Mouse (Mus musculus): ENCODE data around the gene Olfr141. TPM values are rescaled to one million over a fixed set of nuclear protein-coding genes. Genes with fewer than 3 reads are reported as not detected.

Gene Olfr141
- not detected in 2 replicates for polyA plus RNA-seq (2014; fragmentation: Nextera tagmentation; extraction: Ambion mirVana)

DNA sequence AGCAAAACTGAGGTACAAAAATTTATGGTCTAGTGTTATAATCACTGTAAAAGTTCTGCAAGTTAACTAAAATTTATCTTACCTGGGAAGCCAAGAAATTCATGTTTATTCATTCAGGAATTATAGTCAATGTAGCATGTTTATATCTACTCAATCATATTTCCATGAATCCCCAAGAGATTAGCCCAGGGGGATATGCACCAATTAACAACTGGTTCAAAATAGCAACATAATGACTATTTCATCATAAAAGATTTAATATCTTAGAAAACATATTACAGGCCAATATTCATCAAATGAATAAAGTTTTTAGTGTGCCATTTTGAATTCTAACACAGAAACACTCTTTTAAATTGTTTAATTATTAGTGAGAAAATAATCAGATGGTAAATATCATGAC lies at the start of gene Olfr141:
Gene Olfr141 (minus strand): TSS at position 101 of the 400 bp plus-strand sequence.
- ATAC-seq (replicated peaks; ENCODE audit: low FRiP score): no peak
- Histone ChIP-seq H3K27me3 (ENCODE audit: control insufficient read depth, insufficient read depth, low read length) (no peaks in the 10 kb centered on the region), H3K27ac (ENCODE audit: low read depth, low read length) (no peak within 1 kb of the TSS)

DNA sequence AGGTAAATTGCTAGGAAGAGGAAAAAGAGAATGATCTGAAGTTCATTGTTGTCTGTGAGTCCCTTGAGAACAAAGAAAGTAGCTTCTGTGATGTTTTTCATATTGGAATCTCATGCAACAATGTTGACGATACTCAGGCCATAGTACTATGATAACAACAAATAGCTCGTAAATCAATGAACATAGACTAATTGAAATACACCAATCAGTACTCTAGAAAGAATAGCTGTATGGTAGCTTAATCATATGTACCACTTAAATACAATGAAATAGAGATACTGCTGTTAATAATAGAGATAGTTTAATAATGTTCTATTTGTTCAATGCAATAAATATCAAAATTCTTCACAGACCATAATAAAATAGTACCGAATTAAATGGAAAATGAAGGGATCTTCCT lies 41.8 kb upstream of the Olfr141 start, which contains the start of gene Olfr1095:
Gene Olfr1095 (minus strand): TSS at position 101 of the 400 bp plus-strand sequence.
- Histone ChIP-seq H3K36me3 (ENCODE audit: control insufficient read depth, insufficient read depth, low read length) (no peaks in the 10 kb centered on the region), H3K27me3 (ENCODE audit: control insufficient read depth, insufficient read depth, low read length) (no peaks in the 10 kb centered on the region), H3K4me3 (ENCODE audit: low read depth, low read length) (no peak within 1 kb of the TSS), H3K9me3 (ENCODE audit: control insufficient read depth, low read length) (no peaks in the 10 kb centered on the region), H3K9ac (ENCODE audit: low read length) (no peak within 1 kb of the TSS), H3K27ac (ENCODE audit: low read depth, low read length) (no peak within 1 kb of the TSS), H3K4me1 (replicated peaks; ENCODE audit: control insufficient read depth, insufficient read depth, low read length) (no peaks in the 10 kb centered on the region), H3K4me2 (ENCODE audit: low read depth, low read length, severe bottlenecking) (no peak within 1 kb of the TSS)
- WGBS: 91% methylated on average over 3 of the region's 3 CpGs
- ATAC-seq (replicated peaks; ENCODE audit: low FRiP score): no peak
- no peak for DNase-seq (ENCODE audit: low spot score)

More for the DNA sequence above, at the start of gene Olfr141:
- Histone ChIP-seq H3K4me3 (ENCODE audit: low read depth, low read length) (no peak within 1 kb of the TSS), H3K36me3 (ENCODE audit: control insufficient read depth, insufficient read depth, low read length) (no peaks in the 10 kb centered on the region), H3K4me1 (replicated peaks; ENCODE audit: control insufficient read depth, insufficient read depth, low read length) (no peaks in the 10 kb centered on the region), H3K9ac (ENCODE audit: low read length) (no peak within 1 kb of the TSS), H3K4me2 (ENCODE audit: low read depth, low read length, severe bottlenecking) (no peak within 1 kb of the TSS), H3K9me3 (ENCODE audit: control insufficient read depth, low read length) (no peaks in the 10 kb centered on the region)
- no peak for DNase-seq (ENCODE audit: low spot score)

- no peaks in the 10 kb centered on the region for H3K36me3 ChIP-seq (ENCODE audit: control insufficient read depth, insufficient read depth, low read length)
- H3K4me2 ChIP-seq (ENCODE audit: low read depth, low read length, severe bottlenecking): no peak within 1 kb of the TSS
- no peak within 1 kb of the TSS for H3K4me3 ChIP-seq (ENCODE audit: low read depth, low read length)
- H3K9me3 ChIP-seq (ENCODE audit: control insufficient read depth, low read length): no peaks in the 10 kb centered on the region
- no peaks in the 10 kb centered on the region for H3K4me1 ChIP-seq (replicated peaks; ENCODE audit: control insufficient read depth, insufficient read depth, low read length)
- no peak for DNase-seq (ENCODE audit: low spot score)
- no peaks in the 10 kb centered on the region for H3K27me3 ChIP-seq (ENCODE audit: control insufficient read depth, insufficient read depth, low read length)
- no peak within 1 kb of the TSS for H3K27ac ChIP-seq (ENCODE audit: low read depth, low read length)
- ATAC-seq (replicated peaks; ENCODE audit: low FRiP score): no peak
- H3K9ac ChIP-seq (ENCODE audit: low read length): no peak within 1 kb of the TSS
Measured at GRCm38 (mm10) chr2:86824363-86824762, 14.5 kb upstream of the Olfr141 start, which contains the start of gene Olfr1094. Gene Olfr1094 (plus strand): TSS chr2:86824663.

DNA sequence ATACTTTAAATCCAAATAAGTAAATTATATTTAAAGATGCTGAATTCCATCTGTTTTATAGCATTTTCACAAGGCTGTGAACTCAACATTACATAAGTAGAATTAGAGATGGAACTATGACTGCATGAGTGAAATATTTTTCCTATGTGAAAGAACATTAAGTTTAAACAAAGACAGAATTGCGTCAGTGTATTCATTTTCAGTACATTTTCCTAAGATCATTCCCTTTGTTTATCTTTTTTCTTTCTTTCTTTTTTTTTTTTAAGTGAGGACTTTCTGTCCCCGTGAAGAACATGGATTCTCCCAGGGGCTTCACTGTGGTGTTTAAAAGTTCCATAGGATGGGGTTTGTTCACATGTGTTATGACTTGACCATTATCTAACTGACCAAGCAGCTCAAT lies 27.6 kb downstream of the Olfr141 start, which contains the start of gene Olfr1093:
Gene Olfr1093 (plus strand): TSS at position 301 of the 400 bp plus-strand sequence.
- 78% methylated on average over 2 of the region's 2 CpGs for WGBS
- H3K4me1 ChIP-seq (replicated peaks; ENCODE audit: control insufficient read depth, insufficient read depth, low read length): no peaks in the 10 kb centered on the region
- H3K27me3 ChIP-seq (ENCODE audit: control insufficient read depth, insufficient read depth, low read length): no peaks in the 10 kb centered on the region
- no peak within 1 kb of the TSS for H3K27ac ChIP-seq (ENCODE audit: low read depth, low read length)
- H3K4me3 ChIP-seq (ENCODE audit: low read depth, low read length): no peak within 1 kb of the TSS
- H3K9ac ChIP-seq (ENCODE audit: low read length): no peak within 1 kb of the TSS
- ATAC-seq (replicated peaks; ENCODE audit: low FRiP score) (no peak), DNase-seq (ENCODE audit: low spot score) (no peak)
- no peaks in the 10 kb centered on the region for H3K36me3 ChIP-seq (ENCODE audit: control insufficient read depth, insufficient read depth, low read length)
- H3K4me2 ChIP-seq (ENCODE audit: low read depth, low read length, severe bottlenecking): no peak within 1 kb of the TSS
- no peaks in the 10 kb centered on the region for H3K9me3 ChIP-seq (ENCODE audit: control insufficient read depth, low read length)

- ATAC-seq (replicated peaks; ENCODE audit: low FRiP score): no peak
- Histone ChIP-seq H3K4me2 (ENCODE audit: low read depth, low read length, severe bottlenecking) (no peak overlapping the region), H3K27ac (ENCODE audit: low read depth, low read length) (no peak overlapping the region), H3K9ac (ENCODE audit: low read length) (no peak overlapping the region), H3K36me3 (ENCODE audit: control insufficient read depth, insufficient read depth, low read length) (no peaks in the 10 kb centered on the region), H3K9me3 (ENCODE audit: control insufficient read depth, low read length) (no peaks in the 10 kb centered on the region), H3K4me3 (ENCODE audit: low read depth, low read length) (no peak overlapping the region), H3K27me3 (ENCODE audit: control insufficient read depth, insufficient read depth, low read length) (no peaks in the 10 kb centered on the region), H3K4me1 (replicated peaks; ENCODE audit: control insufficient read depth, insufficient read depth, low read length) (no peaks in the 10 kb centered on the region)
- DNase-seq (ENCODE audit: low spot score): no peak
- WGBS: 96% methylated on average over 6 of the region's 6 CpGs
Measured at GRCm38 (mm10) chr2:86761050-86761449, 48.8 kb downstream of the Olfr141 start.

GRCm38 (mm10) chr2:86758893-86759292 lies 50.9 kb downstream of the Olfr141 start, which contains the start of gene Olfr1090:
Gene Olfr1090 (minus strand): TSS chr2:86758993.
- DNase-seq (ENCODE audit: low spot score) (no peak), ATAC-seq (replicated peaks; ENCODE audit: low FRiP score) (no peak)
- no peaks in the 10 kb centered on the region for H3K4me1 ChIP-seq (replicated peaks; ENCODE audit: control insufficient read depth, insufficient read depth, low read length)
- no peaks in the 10 kb centered on the region for H3K36me3 ChIP-seq (ENCODE audit: control insufficient read depth, insufficient read depth, low read length)
- WGBS: 88% methylated on average over 1 of the region's 1 CpGs
- H3K4me2 ChIP-seq (ENCODE audit: low read depth, low read length, severe bottlenecking): no peak within 1 kb of the TSS
- H3K9me3 ChIP-seq (ENCODE audit: control insufficient read depth, low read length): no peaks in the 10 kb centered on the region
- H3K4me3 ChIP-seq (ENCODE audit: low read depth, low read length): no peak within 1 kb of the TSS
- H3K27ac ChIP-seq (ENCODE audit: low read depth, low read length): no peak within 1 kb of the TSS
- H3K27me3 ChIP-seq (ENCODE audit: control insufficient read depth, insufficient read depth, low read length): no peaks in the 10 kb centered on the region
- no peak within 1 kb of the TSS for H3K9ac ChIP-seq (ENCODE audit: low read length)

Other genes starting within 250 kb of the Olfr141 start
- gene Olfr1082, start 211.1 kb downstream of the Olfr141 start, polyA plus RNA-seq (2014; fragmentation: Nextera tagmentation; extraction: Ambion mirVana): not detected in 2 replicates
- gene Olfr1084, start 170.3 kb downstream of the Olfr141 start, polyA plus RNA-seq (2014; fragmentation: Nextera tagmentation; extraction: Ambion mirVana): not detected in 2 replicates
- not detected in 2 replicates for gene Olfr1085, start 148.0 kb downstream of the Olfr141 start, polyA plus RNA-seq (2014; fragmentation: Nextera tagmentation; extraction: Ambion mirVana)
- not detected in 2 replicates for gene Olfr1086, start 129.9 kb downstream of the Olfr141 start, polyA plus RNA-seq (2014; fragmentation: Nextera tagmentation; extraction: Ambion mirVana)
- not detected in 2 replicates for gene Olfr1087, start 111.6 kb downstream of the Olfr141 start, polyA plus RNA-seq (2014; fragmentation: Nextera tagmentation; extraction: Ambion mirVana)
- gene Olfr1089, start 76.3 kb downstream of the Olfr141 start, polyA plus RNA-seq (2014; fragmentation: Nextera tagmentation; extraction: Ambion mirVana): not detected in 2 replicates
- not detected in 2 replicates for gene Olfr1090, start 51.0 kb downstream of the Olfr141 start, polyA plus RNA-seq (2014; fragmentation: Nextera tagmentation; extraction: Ambion mirVana)
- gene Olfr1093, start 27.5 kb downstream of the Olfr141 start, polyA plus RNA-seq (2014; fragmentation: Nextera tagmentation; extraction: Ambion mirVana): not detected in 2 replicates
- not detected in 2 replicates for gene Olfr1094, start 14.6 kb upstream of the Olfr141 start, polyA plus RNA-seq (2014; fragmentation: Nextera tagmentation; extraction: Ambion mirVana)
- gene Olfr1095, start 41.7 kb upstream of the Olfr141 start, polyA plus RNA-seq (2014; fragmentation: Nextera tagmentation; extraction: Ambion mirVana): not detected in 2 replicates
- not detected in 2 replicates for gene Gm13723, start 64.8 kb upstream of the Olfr141 start, polyA plus RNA-seq (2014; fragmentation: Nextera tagmentation; extraction: Ambion mirVana)
- not detected in 2 replicates for gene Olfr1097, start 82.2 kb upstream of the Olfr141 start, polyA plus RNA-seq (2014; fragmentation: Nextera tagmentation; extraction: Ambion mirVana)
- gene Olfr1098, start 114.5 kb upstream of the Olfr141 start, polyA plus RNA-seq (2014; fragmentation: Nextera tagmentation; extraction: Ambion mirVana): not detected in 2 replicates
- gene Olfr1099, start 150.7 kb upstream of the Olfr141 start, polyA plus RNA-seq (2014; fragmentation: Nextera tagmentation; extraction: Ambion mirVana): not detected in 2 replicates
- gene Olfr1100, start 169.9 kb upstream of the Olfr141 start, polyA plus RNA-seq (2014; fragmentation: Nextera tagmentation; extraction: Ambion mirVana): not detected in 2 replicates
- not detected in 2 replicates for gene Olfr1101, start 181.2 kb upstream of the Olfr141 start, polyA plus RNA-seq (2014; fragmentation: Nextera tagmentation; extraction: Ambion mirVana)
- gene Olfr1102, start 188.4 kb upstream of the Olfr141 start, polyA plus RNA-seq (2014; fragmentation: Nextera tagmentation; extraction: Ambion mirVana): not detected in 2 replicates
- gene Olfr1104, start 217.1 kb upstream of the Olfr141 start, polyA plus RNA-seq (2014; fragmentation: Nextera tagmentation; extraction: Ambion mirVana): not detected in 2 replicates
- gene Olfr1105, start 226.5 kb upstream of the Olfr141 start, polyA plus RNA-seq (2014; fragmentation: Nextera tagmentation; extraction: Ambion mirVana): not detected in 2 replicates
- gene Olfr1106, start 242.3 kb upstream of the Olfr141 start, polyA plus RNA-seq (2014; fragmentation: Nextera tagmentation; extraction: Ambion mirVana): not detected in 2 replicates